Mouse (Mus musculus): ENCODE measurements around the gene Anapc11.

GRCm38 (mm10) chr11:120641255-120641654 lies 43.0 kb downstream of the Anapc11 start:
- no peak for TF ChIP-seq POLR2A (IDR thresholded peaks at IDR 0.05; ENCODE audit: low read depth, low read length)
- no peak for TF ChIP-seq CTCF (conservative IDR thresholded peaks at IDR 0.05; ENCODE audit: insufficient read depth, insufficient read length, low read depth, low read length)
